Mouse (Mus musculus): Measurements from ENCODE around the gene Ntf5. TPM values are rescaled to one million over a fixed set of nuclear protein-coding genes. Genes with fewer than 3 reads are reported as not detected.

The Ntf5 gene
- polyA plus RNA-seq (2015; fragmentation: Nextera tagmentation; extraction: Ambion mirVana) = 0.10 TPM in 1 of 2 replicates, not detected in the other

GRCm38 (mm10) chr7:45413113-45413863, at the start of gene Ntf5:
TSS of gene Ntf5 (plus strand) at chr7:45413695.
- no peaks in the 10 kb centered on the region for H3K36me3 ChIP-seq (ENCODE audit: control insufficient read depth, insufficient read depth)
- peak; percentile 54 for ATAC-seq
- WGBS = 3% methylated on average over 33 of the region's 45 CpGs
- H3K27ac ChIP-seq (ENCODE audit: low read length) = no peak within 1 kb of the TSS
- H3K9ac ChIP-seq (replicated peaks; ENCODE audit: low read depth, low read length) = peak within 1 kb of the TSS; percentile 66
- peaks cover 8% of the 10 kb centered on the region for H3K4me1 ChIP-seq (replicated peaks; ENCODE audit: control insufficient read depth, insufficient read depth, low read length)
- peak within 1 kb of the TSS; percentile 88 for H3K4me2 ChIP-seq (ENCODE audit: low read length)
- peak within 1 kb of the TSS; percentile 62 for H3K4me3 ChIP-seq (replicated peaks; ENCODE audit: low read length)
- H3K9me3 ChIP-seq (ENCODE audit: control insufficient read depth, low read length) = no peaks in the 10 kb centered on the region
- peaks cover 87% of the 10 kb centered on the region for H3K27me3 ChIP-seq (replicated peaks; ENCODE audit: control insufficient read depth, insufficient read depth, low read length)

DNA sequence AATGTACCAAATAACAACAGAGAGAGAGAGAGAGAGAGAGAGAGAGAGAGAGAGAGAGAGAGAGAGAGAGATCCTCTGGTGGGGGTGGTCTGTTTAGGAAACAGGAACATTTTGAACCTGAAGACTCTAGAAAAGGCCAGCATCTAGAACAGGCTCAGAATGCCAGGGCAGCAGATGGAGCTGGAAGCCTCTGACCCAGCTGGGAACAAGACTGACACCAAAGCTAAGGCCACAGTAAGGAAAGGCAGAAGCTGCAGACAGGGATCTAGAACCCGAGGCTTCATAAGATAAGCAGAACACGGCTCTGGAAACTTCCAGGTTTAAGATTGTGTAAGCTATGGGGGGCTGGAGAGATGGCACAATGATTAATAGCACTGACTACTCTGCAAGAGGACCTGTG, 49.5 kb upstream of the Ntf5 start:
- Histone ChIP-seq H3K9ac (replicated peaks; ENCODE audit: low read depth, low read length) (no peak overlapping the region), H3K36me3 (ENCODE audit: control insufficient read depth, insufficient read depth) (no peaks in the 10 kb centered on the region), H3K4me1 (replicated peaks; ENCODE audit: control insufficient read depth, insufficient read depth, low read length) (peaks cover 34% of the 10 kb centered on the region), H3K27ac (ENCODE audit: low read length) (no peak overlapping the region), H3K4me2 (ENCODE audit: low read length) (no peak overlapping the region), H3K4me3 (replicated peaks; ENCODE audit: low read length) (no peak overlapping the region), H3K27me3 (replicated peaks; ENCODE audit: control insufficient read depth, insufficient read depth, low read length) (peaks cover 4% of the 10 kb centered on the region; the same call in 1 of the 2 replicates), H3K9me3 (ENCODE audit: control insufficient read depth, low read length) (no peaks in the 10 kb centered on the region)
- ATAC-seq = no peak
- WGBS = 89% methylated on average over 2 of the region's 2 CpGs

DNA sequence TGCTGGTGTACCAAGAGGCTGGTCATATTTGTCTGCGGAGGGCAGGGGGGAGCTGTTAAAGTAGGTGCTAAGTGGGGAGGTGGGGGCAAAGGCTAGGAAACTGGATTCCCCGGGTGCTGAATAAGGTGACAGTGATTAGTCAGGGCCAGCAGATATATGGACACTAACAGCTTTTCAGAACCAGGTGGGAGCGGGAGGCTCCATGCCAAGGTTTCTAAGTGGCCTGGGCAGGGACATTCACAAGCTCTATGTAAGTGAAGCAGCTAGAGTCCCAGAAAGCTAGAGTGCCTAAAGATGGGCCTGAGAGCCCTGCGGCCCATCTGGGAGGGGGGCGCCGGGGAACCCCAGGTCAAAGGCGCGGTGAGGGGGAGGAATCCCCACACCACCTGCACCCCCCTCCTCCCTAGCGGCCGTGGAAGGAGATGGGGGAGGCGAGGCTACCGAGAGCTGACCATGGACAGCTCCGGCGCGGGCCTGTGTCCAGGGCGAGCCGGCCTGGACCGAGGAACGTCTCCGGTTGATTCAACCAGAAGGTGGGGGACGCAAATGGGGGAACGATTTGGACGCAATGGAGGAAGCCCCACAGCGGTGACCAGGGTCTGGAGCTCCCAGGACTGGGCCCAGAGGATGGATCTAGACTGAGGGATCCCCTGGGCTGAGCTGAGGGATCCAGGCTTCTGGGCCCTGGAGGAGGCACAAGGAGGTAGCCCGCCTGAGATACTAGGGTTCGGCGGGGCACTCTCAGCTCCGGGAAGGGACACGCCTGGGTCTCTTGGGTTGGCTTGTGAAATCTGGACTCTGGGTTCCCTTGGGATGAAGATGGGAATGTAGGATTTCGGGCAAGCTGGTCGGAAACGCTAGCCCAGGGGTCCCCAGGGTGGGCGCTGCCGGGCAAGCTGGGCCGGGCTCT, 47.5 kb upstream of the Ntf5 start:
- no peaks in the 10 kb centered on the region for H3K36me3 ChIP-seq (ENCODE audit: control insufficient read depth, insufficient read depth)
- peaks cover 9% of the 10 kb centered on the region for H3K27me3 ChIP-seq (replicated peaks; ENCODE audit: control insufficient read depth, insufficient read depth, low read length)
- H3K9ac ChIP-seq (replicated peaks; ENCODE audit: low read depth, low read length) = peak overlapping the region; percentile 94
- WGBS = 3% methylated on average over 35 of the region's 35 CpGs
- H3K9me3 ChIP-seq (ENCODE audit: control insufficient read depth, low read length) = no peaks in the 10 kb centered on the region
- H3K4me2 ChIP-seq (ENCODE audit: low read length) = peak overlapping the region; percentile 59
- peak overlapping the region; percentile 85 for H3K4me3 ChIP-seq (replicated peaks; ENCODE audit: low read length)
- peaks cover 49% of the 10 kb centered on the region for H3K4me1 ChIP-seq (replicated peaks; ENCODE audit: control insufficient read depth, insufficient read depth, low read length)
- H3K27ac ChIP-seq (ENCODE audit: low read length) = peak overlapping the region; percentile 42
- ATAC-seq = no peak

DNA sequence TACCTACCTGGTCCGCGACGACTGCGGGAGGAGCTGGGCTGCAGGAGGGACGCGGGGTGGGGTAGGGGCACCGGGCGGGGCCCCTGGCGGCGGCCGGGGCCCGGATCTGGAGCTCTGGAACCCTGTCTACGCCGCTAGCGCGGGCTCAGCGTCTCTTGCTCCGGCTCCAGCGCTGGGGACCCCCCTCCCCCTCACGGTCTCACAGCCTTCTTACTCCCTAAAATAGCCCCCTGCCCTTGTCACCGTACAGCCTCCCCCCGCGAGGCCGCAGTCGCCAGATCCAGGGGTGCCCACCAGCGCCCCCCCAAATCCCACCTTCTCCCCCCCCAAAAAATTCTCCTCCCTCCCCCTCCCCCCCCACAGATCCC, 46.9 kb upstream of the Ntf5 start, which contains the start of gene Ppfia3:
Gene Ppfia3, minus strand, starts transcription at position 368 of the 368 bp plus-strand sequence.
- H3K4me2 ChIP-seq (ENCODE audit: low read length) = peak within 1 kb of the TSS; percentile 60
- H3K36me3 ChIP-seq (ENCODE audit: control insufficient read depth, insufficient read depth) = no peaks in the 10 kb centered on the region
- peak within 1 kb of the TSS; percentile 94 for H3K9ac ChIP-seq (replicated peaks; ENCODE audit: low read depth, low read length)
- H3K27me3 ChIP-seq (replicated peaks; ENCODE audit: control insufficient read depth, insufficient read depth, low read length) = peaks cover 9% of the 10 kb centered on the region
- peak within 1 kb of the TSS; percentile 89 for H3K27ac ChIP-seq (ENCODE audit: low read length)
- H3K4me1 ChIP-seq (replicated peaks; ENCODE audit: control insufficient read depth, insufficient read depth, low read length) = peaks cover 46% of the 10 kb centered on the region
- H3K9me3 ChIP-seq (ENCODE audit: control insufficient read depth, low read length) = no peaks in the 10 kb centered on the region
- peak within 1 kb of the TSS; percentile 85 for H3K4me3 ChIP-seq (replicated peaks; ENCODE audit: low read length)
- WGBS = 0% methylated on average over 21 of the region's 26 CpGs
- peak; percentile 39 for ATAC-seq

GRCm38 (mm10) chr7:45367020-45367880, 46.2 kb upstream of the Ntf5 start:
- Histone ChIP-seq H3K9ac (replicated peaks; ENCODE audit: low read depth, low read length) (peak overlapping the region; percentile 94), H3K4me1 (replicated peaks; ENCODE audit: control insufficient read depth, insufficient read depth, low read length) (peaks cover 40% of the 10 kb centered on the region), H3K4me3 (replicated peaks; ENCODE audit: low read length) (peak overlapping the region; percentile 85), H3K4me2 (ENCODE audit: low read length) (peak overlapping the region; percentile 60), H3K27me3 (replicated peaks; ENCODE audit: control insufficient read depth, insufficient read depth, low read length) (peaks cover 9% of the 10 kb centered on the region), H3K27ac (ENCODE audit: low read length) (peak overlapping the region; percentile 89), H3K9me3 (ENCODE audit: control insufficient read depth, low read length) (no peaks in the 10 kb centered on the region), H3K36me3 (ENCODE audit: control insufficient read depth, insufficient read depth) (0 out of 2 replicates have a peak, but pooled peaks cover 2% of the 10 kb centered on the region)
- under 1% methylated on average over 70 of the region's 70 CpGs for WGBS
- ATAC-seq = peak; percentile 86

DNA sequence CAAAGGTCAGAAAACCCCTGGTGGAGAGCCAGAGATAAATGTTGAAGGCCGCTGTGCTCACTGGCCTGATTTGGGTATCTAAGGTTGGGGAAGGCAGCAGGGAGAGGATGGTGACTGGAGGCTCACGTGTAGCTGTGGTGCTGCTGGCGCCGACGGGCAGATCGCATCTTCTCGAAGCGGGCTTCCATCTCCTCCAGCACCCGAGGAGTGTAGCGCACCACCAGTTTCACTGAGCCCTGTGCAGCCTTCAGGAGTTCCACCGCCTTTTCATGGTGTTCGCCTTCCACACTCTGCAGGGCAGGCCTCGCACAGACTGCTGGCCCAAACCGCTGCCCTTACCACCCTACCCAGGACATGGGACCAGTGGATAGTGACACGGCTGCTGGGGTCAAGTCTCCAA, 45.3 kb upstream of the Ntf5 start:
- H3K27me3 ChIP-seq (replicated peaks; ENCODE audit: control insufficient read depth, insufficient read depth, low read length) = peaks cover 5% of the 10 kb centered on the region
- ATAC-seq = no peak
- H3K9me3 ChIP-seq (ENCODE audit: control insufficient read depth, low read length) = no peaks in the 10 kb centered on the region
- H3K27ac ChIP-seq (ENCODE audit: low read length) = no peak overlapping the region
- H3K4me2 ChIP-seq (ENCODE audit: low read length) = peak overlapping the region; percentile 60
- WGBS = 73% methylated on average over 15 of the region's 15 CpGs
- H3K4me1 ChIP-seq (replicated peaks; ENCODE audit: control insufficient read depth, insufficient read depth, low read length) = peaks cover 36% of the 10 kb centered on the region
- H3K9ac ChIP-seq (replicated peaks; ENCODE audit: low read depth, low read length) = peak overlapping the region; percentile 69; the same call in 1 of the 2 replicates
- H3K4me3 ChIP-seq (replicated peaks; ENCODE audit: low read length) = peak overlapping the region; percentile 85
- peaks cover 9% of the 10 kb centered on the region; the same call in 1 of the 2 replicates for H3K36me3 ChIP-seq (ENCODE audit: control insufficient read depth, insufficient read depth)

DNA sequence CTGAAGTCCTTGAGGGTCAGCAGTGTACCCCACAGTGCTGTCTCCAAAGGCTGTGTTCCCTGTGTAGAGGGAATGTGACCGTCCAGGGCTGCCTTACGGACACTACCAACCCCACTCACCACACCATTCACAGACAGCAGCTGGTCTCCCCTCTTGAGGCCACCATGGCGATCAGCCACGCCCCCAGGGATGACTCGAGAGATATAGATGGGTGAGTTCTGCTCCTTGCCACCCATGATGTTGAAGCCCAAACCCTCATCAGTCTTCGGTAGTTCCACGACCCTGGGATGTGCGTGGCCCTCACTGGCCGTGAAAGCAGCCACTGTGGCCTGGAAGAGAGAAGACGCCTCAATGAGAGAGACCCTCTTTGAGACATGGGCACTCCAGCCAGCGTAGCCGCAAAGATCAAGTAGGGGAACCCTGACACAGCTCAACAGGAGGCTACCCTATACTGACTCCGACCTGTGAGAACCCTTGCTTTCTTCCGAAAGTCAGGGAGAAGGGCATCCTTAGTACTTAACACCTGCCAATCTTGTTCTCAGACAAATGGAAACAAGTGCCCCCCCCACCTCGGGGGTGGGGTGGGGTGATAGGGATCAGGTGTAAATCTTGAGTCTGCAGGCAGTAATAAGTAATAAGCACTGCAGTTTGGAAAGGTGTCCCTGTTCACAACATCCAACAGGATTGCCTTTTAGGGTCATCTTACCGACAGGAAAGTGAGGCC, 44.3 kb upstream of the Ntf5 start:
- no peak for ATAC-seq
- H3K4me2 ChIP-seq (ENCODE audit: low read length) = no peak overlapping the region
- WGBS = 75% methylated on average over 16 of the region's 16 CpGs

DNA sequence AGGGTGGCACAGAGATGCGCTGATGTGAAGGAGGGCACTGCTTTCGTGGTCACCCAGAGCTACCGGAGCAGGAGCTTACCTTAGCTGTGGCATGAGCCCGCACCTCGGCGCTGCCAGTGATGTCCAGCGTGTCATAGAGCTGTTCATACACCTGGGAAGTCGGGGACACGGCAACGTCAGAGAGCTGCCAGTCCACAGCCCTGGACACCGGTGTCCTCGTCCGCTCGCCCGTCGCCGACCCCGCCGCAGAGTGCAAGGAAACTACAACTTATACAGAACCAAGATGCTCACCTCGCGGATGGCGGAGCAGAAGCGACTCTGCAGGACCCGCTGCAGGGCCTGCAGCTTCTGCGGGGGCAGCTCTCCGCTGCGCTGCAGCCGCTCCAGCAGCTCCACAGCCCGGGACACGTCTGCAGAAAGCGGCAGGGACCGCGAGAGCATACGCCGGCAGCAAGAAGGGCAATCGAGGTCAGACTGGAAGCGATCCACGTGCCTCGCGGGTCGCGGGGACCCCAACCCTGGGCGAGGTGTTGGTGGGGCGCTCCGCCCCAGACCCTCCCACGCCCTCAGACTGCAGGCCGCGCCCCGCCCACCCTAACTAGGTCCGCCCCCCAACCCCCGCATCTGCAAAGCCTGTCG, 43.5 kb upstream of the Ntf5 start:
- no peak; the same call in 1 of the 2 replicates for ATAC-seq
- 8% methylated on average over 49 of the region's 52 CpGs for WGBS
- peaks cover 5% of the 10 kb centered on the region for H3K27me3 ChIP-seq (replicated peaks; ENCODE audit: control insufficient read depth, insufficient read depth, low read length)
- H3K27ac ChIP-seq (ENCODE audit: low read length) = no peak overlapping the region
- H3K9me3 ChIP-seq (ENCODE audit: control insufficient read depth, low read length) = no peaks in the 10 kb centered on the region
- H3K4me1 ChIP-seq (replicated peaks; ENCODE audit: control insufficient read depth, insufficient read depth, low read length) = peaks cover 33% of the 10 kb centered on the region
- H3K36me3 ChIP-seq (ENCODE audit: control insufficient read depth, insufficient read depth) = peaks cover 13% of the 10 kb centered on the region; the same call in 1 of the 2 replicates
- peak overlapping the region; percentile 71 for H3K4me2 ChIP-seq (ENCODE audit: low read length)
- H3K4me3 ChIP-seq (replicated peaks; ENCODE audit: low read length) = peak overlapping the region; percentile 47
- peak overlapping the region; percentile 64 for H3K9ac ChIP-seq (replicated peaks; ENCODE audit: low read depth, low read length)

More for the DNA sequence above, 44.3 kb upstream of the Ntf5 start:
- H3K27ac ChIP-seq (ENCODE audit: low read length) = no peak overlapping the region
- no peak overlapping the region for H3K4me3 ChIP-seq (replicated peaks; ENCODE audit: low read length)
- H3K9ac ChIP-seq (replicated peaks; ENCODE audit: low read depth, low read length) = no peak overlapping the region
- peaks cover 13% of the 10 kb centered on the region; the same call in 1 of the 2 replicates for H3K36me3 ChIP-seq (ENCODE audit: control insufficient read depth, insufficient read depth)
- peaks cover 36% of the 10 kb centered on the region for H3K4me1 ChIP-seq (replicated peaks; ENCODE audit: control insufficient read depth, insufficient read depth, low read length)
- H3K9me3 ChIP-seq (ENCODE audit: control insufficient read depth, low read length) = no peaks in the 10 kb centered on the region
- H3K27me3 ChIP-seq (replicated peaks; ENCODE audit: control insufficient read depth, insufficient read depth, low read length) = peaks cover 5% of the 10 kb centered on the region
